Mouse (Mus musculus) testis, adult 2 months (tissue): Measurements from ENCODE around the gene Eif4g1.

Experiments used
- CTCF ChIP-seq: fragments of 200-500 bp; IDR thresholded peaks from 2 replicates; pipeline ENCODE4 v1.5.1; 2012; ENCODE audit warnings: low read depth, mild to moderate bottlenecking, inconsistent platforms, low read length, moderate library complexity; ENCODE audit not compliant: control insufficient read depth, insufficient read depth, insufficient replicate concordance
- POLR2A ChIP-seq: fragments of 200-500 bp; IDR thresholded peaks from 2 replicates; pipeline ENCODE4 v1.6.1; 2012; ENCODE audit warnings: low read depth, mild to moderate bottlenecking, inconsistent platforms, low read length, moderate library complexity; ENCODE audit not compliant: control insufficient read depth

- TF ChIP-seq CTCF (no peak), POLR2A (no peak)
Measured at GRCm38 (mm10) chr16:20620751-20621190, 47.3 kb upstream of the Eif4g1 start.
